Mouse (Mus musculus) frontal cortex, adult (tissue): ENCODE data around the gene Hes5.

Experiments used
- ATAC-seq: cut with Nextera tagmentation; 2 replicates; pipeline ENCODE4 v1.9.2; 2017; ENCODE audit warnings: mild to moderate bottlenecking, moderate library complexity, mixed read lengths; ENCODE audit not compliant: low TSS enrichment

Hes5 gene

DNA sequence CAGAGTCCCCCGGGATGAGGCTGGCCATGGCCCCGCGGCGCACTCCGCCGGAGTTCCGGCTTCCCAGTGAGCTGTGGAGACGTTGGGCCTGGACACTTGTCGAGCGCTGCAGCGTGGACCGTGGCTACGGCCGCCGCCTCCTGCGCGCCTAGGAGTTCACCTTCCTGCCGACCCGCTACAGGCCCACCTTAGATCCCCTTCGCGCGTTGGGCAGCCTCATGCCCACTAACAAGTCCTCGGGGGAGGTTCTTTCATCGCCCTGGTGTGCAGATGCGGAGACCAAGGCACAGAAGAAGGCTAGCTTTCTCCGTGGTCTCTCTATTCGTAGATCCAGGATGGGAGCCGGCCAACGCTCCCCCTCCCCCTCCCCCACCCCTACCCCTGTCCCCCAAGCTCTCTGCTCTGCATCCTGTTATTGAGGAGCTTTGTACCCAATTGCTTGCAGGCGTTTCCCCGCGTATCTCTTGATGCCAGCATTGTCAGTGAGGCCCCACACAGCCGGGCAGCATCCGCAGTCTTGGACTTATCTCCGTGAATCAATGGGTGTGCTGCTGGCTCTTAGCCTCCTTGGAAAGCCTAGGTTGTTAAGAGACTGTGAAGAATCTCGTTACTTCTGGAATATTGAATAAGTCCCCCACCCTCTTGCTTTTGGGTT lies 4.0 kb downstream of the Hes5 start:
- ATAC-seq: no peak; the same call in 1 of the 2 replicates

DNA sequence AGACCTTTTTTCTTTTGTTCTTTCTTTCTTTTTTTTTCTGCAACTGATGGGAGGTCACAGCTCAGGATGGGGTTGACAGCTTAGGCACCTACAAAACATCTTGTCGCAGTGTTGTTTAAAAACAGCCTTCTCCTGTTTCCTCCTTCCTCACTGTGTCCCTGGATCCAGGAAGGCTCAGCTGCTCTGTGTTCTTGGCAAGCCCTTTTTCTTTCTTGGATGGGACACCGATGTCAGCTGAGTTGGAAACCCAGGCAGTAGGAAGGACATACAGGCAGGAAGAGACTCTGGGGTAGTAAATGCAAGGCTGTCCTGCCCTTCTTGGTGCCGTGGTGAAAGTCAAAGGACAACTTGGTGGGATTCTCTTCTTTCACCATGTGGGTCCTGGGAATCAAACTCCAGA lies 5.1 kb downstream of the Hes5 start:
- ATAC-seq: no peak

DNA sequence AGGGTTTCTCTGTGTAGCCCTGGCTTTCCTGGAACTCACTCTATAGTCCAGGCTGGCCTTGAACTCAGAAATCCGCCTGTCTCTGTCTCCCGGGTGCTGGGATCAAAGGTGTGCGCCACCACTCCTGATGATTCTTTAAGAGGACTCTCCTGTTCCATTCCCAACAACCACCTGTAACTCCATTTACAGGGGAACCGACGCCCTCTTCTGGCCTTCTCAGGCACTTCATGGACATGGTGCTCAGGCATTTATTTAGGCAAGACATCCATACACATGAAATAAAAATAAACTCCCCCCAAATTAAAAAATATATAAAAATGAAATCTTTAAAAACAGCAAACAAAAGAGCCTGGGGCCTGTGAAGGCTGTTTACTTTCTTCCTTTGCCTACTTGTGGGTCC lies 6.5 kb downstream of the Hes5 start:
- ATAC-seq: no peak

DNA sequence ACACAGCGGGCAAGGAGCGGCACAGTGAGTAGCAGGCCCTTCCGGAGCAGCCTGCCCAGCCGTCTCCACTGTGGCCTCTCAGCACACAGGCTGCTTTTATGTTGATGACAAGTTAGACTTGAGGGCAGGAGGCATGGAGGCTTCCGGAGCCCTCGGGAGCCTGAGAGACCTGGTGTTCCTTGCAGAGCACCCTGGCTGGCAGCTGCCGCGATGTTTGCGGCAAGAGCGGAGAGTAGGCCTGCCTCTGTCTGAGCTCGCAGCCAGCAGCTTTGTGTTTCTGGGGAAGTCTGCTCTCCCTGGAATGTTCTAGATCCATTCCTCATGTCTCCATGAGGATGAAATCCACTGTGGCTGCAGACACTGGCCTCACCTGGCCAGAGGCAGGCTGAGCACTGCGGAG lies 11.8 kb downstream of the Hes5 start:
- ATAC-seq: no peak

DNA sequence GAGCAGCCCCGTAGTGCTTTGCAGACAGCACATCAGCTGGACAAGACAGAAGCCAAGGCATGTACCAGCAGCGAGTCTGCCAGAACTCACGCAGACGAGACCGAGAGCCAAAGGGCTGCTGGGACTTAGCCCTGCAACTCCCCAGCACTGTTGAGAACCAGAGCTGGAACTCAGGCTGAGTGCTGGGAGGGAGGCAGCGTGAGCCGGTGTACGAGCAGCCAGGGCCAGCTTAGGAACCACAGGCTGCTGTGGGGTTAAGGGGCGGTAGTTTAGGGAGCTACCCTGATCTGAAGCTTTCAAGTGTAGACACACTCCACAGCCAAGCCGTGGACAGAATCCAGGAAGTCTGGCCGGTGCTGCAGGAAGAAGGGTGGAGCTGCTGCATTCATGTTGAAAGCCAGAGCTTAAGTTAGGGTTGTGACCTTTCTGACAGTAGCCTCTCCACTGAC lies 13.5 kb downstream of the Hes5 start:
- ATAC-seq: no peak

DNA sequence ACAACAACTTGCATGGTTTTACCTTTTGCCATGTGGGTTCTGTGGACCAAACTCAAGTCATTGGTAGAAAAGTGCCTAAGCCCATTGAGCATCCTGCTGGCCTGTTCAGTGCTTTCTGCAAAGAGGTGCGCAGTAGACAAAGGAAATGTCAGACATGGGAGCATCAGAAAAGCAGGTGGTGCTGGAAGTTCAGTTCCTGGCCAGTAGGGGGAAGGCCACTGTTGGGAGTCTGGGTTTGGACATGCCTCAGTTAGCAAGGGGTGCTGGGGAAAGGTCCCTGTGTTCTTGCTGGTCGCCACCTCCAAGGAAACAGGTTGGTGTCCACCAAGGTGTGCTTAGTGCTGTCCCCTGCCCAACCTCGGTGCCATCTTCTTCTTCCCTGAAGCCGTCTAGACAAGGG lies 19.4 kb downstream of the Hes5 start:
- no peak for ATAC-seq

DNA sequence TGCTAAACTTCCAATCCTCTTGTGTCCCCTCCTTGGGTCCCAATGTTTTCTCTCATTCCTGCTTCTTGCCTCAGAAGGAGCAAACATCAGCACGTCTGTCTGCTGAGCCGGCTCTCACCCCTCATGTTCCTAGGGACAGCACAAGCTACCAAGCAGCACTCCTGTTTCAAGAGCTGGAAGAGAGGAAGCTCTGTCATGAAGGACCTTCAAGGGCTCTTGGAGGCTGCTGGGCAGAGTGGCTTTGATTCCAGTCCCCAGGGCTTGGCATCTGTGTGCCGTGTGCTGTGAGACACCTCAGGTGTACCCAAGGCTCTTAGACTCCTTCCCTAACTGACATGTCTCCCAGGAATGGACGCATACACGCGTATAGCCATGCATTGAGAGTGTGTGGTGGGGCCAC lies 20.4 kb downstream of the Hes5 start:
- no peak for ATAC-seq

DNA sequence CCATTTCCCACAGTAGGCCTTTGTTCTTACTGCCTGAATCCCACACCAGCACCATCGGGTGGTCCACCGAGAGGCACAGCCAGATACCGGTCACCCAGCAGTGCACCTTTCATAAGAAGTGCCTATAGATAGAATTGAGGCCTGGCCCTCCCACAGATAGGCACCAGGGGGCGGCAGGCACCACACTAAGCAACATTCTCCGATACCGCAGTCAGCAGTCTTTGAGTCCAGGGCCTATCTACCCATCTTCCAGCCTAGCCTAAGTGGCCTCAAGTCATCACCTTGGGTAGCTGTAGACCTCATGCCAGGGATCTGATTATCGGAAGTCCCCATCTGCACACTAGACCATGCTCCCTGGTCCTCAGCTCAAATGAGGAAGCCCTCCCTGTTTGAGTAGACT lies 20.8 kb downstream of the Hes5 start:
- ATAC-seq: peak; percentile 85

DNA sequence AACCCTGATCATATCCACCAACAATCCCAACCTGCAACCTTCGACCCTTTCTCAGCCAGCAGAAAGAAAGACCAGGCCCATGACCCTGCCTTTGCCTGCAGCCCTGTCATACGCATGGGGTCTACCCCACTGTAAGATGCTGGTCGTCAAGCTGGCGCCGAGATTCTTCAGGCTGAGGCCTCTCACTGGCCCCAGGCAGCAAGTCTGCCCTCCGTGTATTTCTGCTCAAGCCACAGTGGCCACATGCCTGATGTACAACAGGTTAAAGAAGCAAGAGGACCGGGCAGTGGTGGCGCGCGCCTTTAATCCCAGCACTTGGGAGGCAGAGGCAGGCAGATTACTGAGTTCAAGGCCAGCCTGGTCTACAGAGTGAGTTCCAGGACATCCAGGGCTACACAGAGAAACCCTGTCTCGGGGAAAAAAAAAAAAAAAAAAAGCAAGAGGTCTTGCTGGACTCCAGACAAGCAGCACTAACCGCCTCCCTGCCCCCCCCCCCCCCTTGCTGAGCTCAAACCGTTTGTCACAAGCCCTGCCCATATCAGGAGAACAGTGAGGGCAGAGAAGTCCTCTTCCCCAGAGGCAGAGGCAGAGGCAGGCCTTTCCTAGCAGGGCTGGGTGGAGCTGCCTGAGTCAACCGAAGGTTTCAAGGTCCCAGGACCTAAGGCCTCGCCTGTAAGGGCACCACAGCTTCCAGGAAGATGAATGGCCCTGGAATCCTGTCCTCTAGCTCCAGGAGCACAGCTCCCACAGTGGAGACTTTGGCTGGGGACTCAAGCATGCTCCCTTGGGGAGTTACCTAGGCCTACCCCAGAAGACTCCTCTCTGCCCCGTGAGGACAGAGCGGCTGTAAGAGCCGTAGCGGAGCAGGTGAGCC lies 21.8 kb downstream of the Hes5 start:
- ATAC-seq: no peak

DNA sequence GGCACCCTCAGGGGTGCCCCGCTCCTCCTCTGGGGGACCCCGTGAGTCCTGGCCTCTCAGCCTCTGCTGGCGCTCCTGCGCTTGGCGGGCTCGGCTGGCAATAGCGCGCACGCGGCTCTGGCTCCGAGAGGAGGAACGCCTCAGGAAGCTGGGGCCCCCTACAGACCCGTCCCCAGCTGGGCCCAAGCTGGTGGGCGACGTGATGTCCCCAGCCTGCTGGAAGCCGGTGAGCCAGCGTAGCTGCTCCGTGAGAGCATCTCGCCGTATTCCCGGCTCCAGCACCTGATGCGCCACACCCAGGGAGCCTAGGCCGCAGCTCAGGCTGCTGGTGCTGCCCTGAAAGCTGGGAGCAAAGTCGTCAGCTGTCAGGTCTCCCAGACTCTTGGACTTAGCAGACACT lies 23.0 kb downstream of the Hes5 start:
- no peak for ATAC-seq

DNA sequence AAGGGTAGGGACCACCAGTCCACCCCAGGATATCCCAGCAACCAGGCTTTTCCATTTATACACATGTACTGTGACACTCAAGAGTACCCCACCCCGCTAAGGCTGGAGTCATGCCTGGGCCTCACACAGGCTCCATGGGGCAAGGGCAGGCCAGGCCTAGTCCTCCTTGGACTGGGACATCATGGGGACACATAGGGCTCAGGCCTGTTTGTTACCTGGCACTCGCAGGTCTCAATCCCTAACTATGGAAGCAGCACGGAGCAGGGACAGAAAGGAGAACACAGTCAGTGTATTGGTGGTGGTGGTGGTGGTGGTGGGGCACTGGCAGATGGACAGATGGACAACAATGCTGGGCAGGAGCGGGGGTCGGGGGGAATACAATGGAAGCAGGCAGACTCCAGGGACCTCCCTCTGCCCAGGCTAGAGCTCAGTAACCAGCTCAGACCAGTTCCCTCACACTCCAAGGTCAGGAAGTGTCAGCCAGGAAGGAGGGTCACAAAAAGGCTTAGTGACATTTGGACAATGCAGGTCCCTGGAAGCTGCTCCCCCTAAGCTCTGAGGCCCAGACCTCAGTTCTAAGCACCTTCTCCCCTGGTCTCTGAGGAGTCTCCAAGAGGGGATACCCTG lies 24.5 kb downstream of the Hes5 start:
- ATAC-seq: no peak

DNA sequence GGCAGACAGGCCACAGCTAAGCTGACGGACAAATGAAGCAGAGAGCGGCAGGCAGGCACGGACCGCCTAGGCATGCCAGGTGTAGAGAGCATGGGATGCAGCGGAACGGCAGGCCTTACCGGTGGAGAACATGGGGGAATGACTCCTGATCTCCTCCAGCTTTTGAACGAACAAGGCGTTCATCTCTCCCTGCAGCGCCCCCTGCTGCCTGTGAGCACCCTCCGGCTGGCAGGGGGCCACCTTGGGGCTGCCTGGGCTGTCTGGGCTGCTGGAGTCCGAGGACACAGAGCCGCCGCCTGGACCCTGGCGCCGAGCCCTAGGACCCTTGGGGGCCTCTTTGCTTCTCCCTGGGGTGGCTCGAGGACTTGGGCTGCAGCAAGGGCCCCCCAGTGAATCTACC lies 25.4 kb downstream of the Hes5 start:
- ATAC-seq: peak; percentile 44

DNA sequence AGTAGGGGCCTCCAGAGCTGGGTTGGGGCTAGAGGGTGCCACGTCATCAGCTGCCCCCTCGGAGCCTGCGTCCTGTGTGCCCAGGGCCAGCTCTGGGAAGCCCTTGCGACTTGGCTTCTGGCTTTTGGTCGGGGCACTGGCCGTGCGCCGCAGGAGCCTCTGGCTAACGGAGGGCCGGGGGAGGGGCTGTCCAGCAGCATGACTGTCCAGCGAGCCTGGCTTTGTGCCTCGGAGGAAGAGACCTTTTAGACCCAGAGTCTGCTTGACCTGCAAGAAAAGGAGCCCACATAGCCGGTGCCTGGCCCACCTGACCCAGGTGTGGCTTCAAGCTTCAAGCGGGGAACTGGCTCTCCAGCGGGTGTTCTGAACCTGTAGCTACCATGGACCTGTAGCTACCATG lies 26.0 kb downstream of the Hes5 start:
- ATAC-seq: no peak

DNA sequence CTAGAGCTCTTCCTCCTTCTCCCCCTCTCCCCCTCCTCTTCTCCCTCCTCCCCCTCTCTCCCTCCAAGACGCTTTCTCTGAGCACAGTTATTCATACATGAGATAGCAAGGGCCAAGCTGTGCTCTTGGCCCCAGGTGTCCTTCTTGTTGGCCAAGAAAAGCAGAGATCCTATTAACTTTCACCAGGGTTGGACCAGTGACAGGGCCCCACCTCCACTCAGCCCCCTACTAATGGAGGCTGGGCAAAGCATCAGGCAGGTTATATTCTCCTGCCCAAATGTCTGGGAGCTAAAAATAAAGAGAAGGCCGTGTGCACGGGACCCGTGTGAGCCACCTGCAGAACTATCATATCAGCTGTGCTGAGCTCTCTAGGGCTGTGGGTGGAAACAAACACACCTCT lies 34.2 kb downstream of the Hes5 start:
- ATAC-seq: no peak

DNA sequence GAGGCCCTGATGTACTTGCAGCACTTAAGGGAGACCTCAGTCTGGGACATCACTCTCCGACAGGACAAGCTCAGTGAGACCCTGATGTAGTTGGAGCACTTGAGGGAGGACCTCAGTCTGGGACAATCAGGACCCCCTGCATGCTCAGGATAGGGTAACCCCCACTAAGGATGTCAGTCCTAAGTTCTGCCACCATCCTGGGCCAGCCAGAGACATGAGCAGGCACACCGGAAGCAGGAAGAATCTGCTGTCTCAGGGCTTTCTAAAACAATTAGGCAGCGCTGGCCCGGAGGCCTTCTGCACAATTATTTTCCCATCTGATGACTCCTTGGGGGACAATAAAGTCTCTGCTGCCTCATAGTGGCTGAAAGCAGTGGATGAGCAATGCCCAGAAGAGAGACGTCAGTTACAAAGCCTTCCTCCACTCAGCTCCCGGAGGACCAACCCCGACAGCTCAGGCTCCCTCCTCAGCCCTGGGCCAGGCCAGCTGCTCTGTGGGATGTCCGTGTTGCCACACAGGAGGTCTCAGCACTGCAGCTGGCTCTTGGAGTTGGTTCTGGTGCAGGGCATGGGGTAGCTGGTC lies 35.9 kb downstream of the Hes5 start:
- no peak for ATAC-seq

DNA sequence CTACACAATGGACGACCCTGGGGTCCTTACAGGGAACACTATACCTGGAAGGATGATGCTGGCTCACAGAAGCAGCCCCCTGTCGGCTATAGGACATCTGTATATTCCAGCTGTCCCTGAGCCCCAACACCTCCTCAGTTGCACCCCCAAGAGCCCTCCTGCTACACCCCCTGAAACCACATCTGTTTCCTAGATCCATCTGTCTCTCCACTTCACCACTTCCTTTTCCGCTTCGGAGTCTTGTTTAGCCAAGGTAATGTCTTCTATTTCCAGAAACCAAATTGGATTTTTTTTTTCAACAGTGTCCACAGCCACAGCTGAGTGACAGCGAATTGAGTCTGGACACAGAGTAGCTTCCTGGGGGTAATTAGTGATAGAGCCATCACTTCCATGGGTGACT lies 38.7 kb downstream of the Hes5 start:
- no peak for ATAC-seq

DNA sequence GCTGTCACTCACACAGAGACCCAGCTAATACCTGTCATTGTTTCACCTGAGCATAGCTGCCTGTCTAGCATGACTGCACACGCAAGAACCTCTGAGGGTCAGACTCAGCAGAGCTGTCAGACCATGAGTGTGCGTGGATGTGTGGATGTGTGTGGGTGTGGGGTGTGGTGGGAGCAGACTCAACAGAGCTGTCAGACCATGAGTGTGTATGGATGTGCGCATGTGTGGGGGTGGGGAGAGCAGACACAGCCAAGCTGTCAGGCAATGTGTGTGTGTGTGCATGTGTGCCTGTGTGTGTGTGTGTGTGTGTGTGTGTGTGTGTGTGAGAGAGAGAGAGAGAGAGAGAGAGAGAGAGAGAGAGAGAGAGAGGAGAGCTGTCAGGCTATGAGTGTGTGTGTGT lies 44.6 kb downstream of the Hes5 start:
- ATAC-seq: no peak

DNA sequence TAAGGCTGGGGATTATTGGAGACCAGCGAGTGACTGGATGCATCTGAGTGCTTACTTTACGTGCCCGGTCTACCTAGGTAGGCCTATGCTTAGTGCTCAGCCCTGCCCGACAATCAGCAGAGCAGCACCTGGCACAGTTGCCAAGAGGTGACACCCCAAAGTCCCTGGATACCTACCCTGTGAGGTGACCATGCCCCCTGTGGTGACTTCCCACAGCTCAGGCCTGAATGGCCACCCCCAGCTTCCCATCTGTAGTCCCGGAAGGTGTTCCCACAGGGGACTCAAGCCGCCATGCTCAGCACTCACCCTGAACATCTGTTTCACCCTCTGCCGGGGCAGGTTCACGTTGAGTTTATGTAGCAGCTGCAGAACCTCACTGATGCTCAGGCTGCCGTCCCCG lies 45.6 kb downstream of the Hes5 start:
- no peak for ATAC-seq

DNA sequence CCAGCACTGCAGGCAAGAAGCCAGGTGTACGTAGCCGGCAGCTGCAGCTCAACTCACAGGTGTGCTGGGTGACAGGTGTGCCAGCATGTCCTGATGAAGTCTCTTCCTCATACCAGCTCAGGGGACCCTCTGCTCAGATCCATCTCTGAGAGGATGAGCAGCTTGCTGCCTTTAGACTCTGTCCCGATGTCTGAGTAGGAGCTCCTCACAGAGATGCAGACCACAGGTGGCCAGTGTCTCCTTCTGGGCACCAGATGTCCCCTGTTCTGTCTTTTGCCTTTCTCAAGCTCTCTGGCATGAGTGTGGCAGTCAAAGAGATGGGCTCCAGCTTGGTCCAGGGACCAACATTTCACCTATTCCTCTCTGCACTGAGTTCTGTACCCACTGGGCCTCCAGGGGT lies 46.9 kb downstream of the Hes5 start:
- no peak for ATAC-seq

DNA sequence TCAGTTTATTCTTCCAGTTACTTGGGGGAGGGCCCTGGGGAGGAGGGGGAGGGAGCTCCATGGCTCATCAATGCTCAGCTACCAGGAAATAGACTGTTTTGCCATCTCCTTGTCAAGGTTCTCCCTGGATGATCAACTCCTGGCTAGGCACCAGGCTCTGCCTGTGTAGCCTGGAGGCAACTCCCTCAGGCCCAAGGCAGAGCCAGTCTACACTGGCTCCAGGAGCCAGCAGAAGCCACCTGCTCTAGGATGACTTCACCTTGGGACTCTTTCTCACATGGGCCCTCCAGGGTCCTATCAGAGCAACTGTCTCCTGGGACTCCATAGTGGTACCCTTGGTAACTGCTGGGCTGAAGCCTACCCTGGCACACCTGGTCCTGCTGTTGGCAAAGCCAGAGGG lies 47.4 kb downstream of the Hes5 start:
- no peak for ATAC-seq

DNA sequence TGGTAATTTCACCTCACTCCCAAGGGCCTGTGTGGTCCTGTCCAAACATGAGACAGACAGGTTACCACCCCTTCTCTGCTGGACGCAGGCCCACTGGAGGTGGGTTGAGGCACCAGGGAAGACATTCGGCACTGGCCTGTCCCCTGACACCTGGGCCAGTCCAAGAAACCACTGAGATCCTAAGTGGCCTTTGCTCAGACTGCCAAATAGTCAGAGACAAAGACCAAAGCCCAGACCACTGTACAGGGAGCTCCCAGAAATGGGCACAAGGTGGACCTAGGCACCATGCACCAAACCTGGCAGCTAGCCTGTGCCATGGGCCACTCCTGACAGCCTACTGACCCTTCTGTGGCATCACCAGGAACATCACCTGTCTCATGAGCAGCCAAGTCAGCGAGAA lies 48.5 kb downstream of the Hes5 start:
- ATAC-seq: no peak

DNA sequence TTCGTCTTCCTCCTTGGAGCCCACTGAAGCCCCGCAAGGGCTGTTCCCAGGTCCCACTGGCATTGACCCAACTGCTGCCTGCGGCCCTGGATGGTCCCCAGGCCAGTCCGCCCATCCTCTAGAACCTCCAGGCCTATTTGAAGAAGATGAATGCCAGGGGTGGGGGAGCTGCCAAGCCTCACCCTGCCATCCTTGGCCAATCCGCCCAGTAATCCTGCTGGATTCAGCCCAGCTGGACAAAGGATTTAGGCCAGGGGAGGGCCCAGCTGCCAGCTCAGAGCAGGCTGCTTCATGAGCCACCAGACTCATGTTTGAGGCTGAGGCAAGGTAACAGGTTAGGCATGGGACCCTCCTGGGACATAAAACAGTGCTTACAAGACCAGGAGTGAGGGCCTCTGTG lies 50.1 kb downstream of the Hes5 start:
- no peak for ATAC-seq
